Mouse (Mus musculus) embryonic facial prominence, embryonic 14.5 days (tissue): ENCODE results near the gene Casp3. TPM values are rescaled to one million over a fixed set of nuclear protein-coding genes. Genes with fewer than 3 reads are reported as not detected.

Experiments
- ATAC-seq: fragments of 200-750 bp; cut with Nextera tagmentation; 2 replicates; pipeline ENCODE4 v1.8.0; 2017; ENCODE audit warnings: low read depth, moderate number of reproducible peaks, moderate TSS enrichment
- DNase-seq: peaks from one replicate; pipeline ENCODE4 v3.0.0-alpha.2; 2015; ENCODE audit warnings: low spot score
- H3K27ac ChIP-seq: fragments of 300-500 bp; sonication (generic); replicated peaks from 2 replicates; pipeline ENCODE4 v1.5.1; 2014; ENCODE audit warnings: low read depth, mild to moderate bottlenecking, low read length, moderate library complexity
- H3K27me3 ChIP-seq: fragments of 300-500 bp; sonication (generic); replicated peaks from 2 replicates; pipeline ENCODE4 v1.6.1; 2014; ENCODE audit warnings: low read length; ENCODE audit not compliant: control insufficient read depth, insufficient read depth
- H3K36me3 ChIP-seq: fragments of 300-500 bp; sonication (generic); 2 replicates; pipeline ENCODE4 v1.6.1; 2014; ENCODE audit warnings: low read length, mixed read lengths; ENCODE audit not compliant: control insufficient read depth, insufficient read depth
- H3K4me1 ChIP-seq: fragments of 300-500 bp; sonication (generic); 2 replicates; pipeline ENCODE4 v1.6.1; 2014; ENCODE audit warnings: antibody characterized with exemption, low read length; ENCODE audit not compliant: control insufficient read depth, insufficient read depth
- H3K4me2 ChIP-seq: fragments of 300-500 bp; sonication (generic); 2 replicates; pipeline ENCODE4 v1.6.1; 2014; ENCODE audit warnings: low read depth, mild to moderate bottlenecking, low read length, moderate library complexity, mixed read lengths
- H3K4me3 ChIP-seq: fragments of 300-500 bp; sonication (generic); 2 replicates; pipeline ENCODE4 v1.5.1; 2014; ENCODE audit warnings: low read depth, mild to moderate bottlenecking, low read length
- H3K9ac ChIP-seq: fragments of 300-500 bp; sonication (generic); 2 replicates; pipeline ENCODE4 v1.6.1; 2014; ENCODE audit warnings: low read depth, mild to moderate bottlenecking, low read length, moderate library complexity, mixed read lengths
- H3K9me3 ChIP-seq: fragments of 300-500 bp; sonication (generic); 2 replicates; pipeline ENCODE4 v1.6.1; 2016; ENCODE audit warnings: low read length; ENCODE audit not compliant: control insufficient read depth
- WGBS: fragments of 180-500 bp; shearing (Covaris S2); extraction: QIAGEN DNeasy Blood & Tissue Kit; methylation state at CpG from one replicate; pipeline ENCODE4 v1.1.7; 2014; 5-methylcytosine and 5-hydroxymethylcytosine counted together
- polyA plus RNA-seq: library from polyadenylated mRNA; unstranded; fragments of >200 nt; fragmentation: Nextera tagmentation; extraction: Ambion mirVana; gene quantifications from 2 replicates; pipeline ENCODE4 v1.2.1, GENCODE M21; 2014

Gene Casp3
- polyA plus RNA-seq, 1 experiment from 2014 or later, result 79.2 TPM

DNA sequence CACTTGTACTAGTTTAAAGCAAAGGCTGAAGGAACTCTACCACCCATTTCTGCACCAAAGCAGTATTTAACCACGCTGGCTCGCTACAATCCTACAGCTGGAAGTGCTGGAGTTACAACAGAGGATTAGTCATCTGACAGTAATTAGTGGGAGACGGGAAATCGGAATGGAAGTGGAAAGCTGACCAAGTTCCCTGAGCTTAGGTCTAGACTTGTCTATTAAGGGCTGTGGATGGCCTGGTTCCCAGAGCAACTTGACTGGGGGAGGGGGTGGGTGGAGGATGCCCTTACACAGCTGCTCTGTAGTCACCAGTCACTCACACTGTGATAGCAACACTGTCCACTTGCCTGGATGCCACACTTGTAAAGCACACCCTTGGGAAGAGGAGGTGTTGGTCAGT, 3.7 kb upstream of the Casp3 start:
- peak overlapping the region; percentile 75 for H3K27ac ChIP-seq
- peak; percentile 82 for DNase-seq
- no peak overlapping the region for H3K4me3 ChIP-seq
- 19% methylated on average over 4 of the region's 4 CpGs for WGBS
- ATAC-seq, result peak; percentile 9; the same call in 1 of the 2 replicates
- peaks cover 12% of the 10 kb centered on the region for H3K4me1 ChIP-seq
- no peaks in the 10 kb centered on the region for H3K27me3 ChIP-seq
- peak overlapping the region; percentile 20; the same call in 1 of the 2 replicates for H3K4me2 ChIP-seq
- H3K36me3 ChIP-seq, result 0 out of 2 replicates have a peak, but pooled peaks cover 6% of the 10 kb centered on the region
- no peak overlapping the region; the same call in 1 of the 2 replicates for H3K9ac ChIP-seq
- no peaks in the 10 kb centered on the region for H3K9me3 ChIP-seq

DNA sequence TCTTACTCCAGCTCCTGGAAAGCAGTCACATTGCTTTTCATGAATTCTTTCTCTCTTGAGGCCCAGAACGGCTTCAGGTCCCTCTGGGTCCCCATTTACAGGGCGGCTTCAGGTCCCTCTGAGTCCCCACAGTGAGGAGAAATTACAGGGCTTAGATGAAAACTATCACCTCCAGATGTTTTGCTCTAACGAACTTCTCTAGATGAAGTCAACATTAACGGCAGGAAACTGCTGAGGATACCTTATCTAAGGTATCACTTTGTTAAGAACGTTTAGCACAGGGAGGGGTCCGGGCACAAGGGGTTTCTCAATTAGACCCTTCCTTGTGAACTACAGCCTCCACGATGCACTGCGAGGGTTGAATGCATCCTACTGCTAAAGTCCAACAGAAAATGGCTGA, 1.2 kb upstream of the Casp3 start:
- WGBS, result 78% methylated on average over 8 of the region's 8 CpGs
- H3K4me3 ChIP-seq, result no peak overlapping the region; the same call in 1 of the 2 replicates
- ATAC-seq (no peak), DNase-seq (no peak)
- H3K27ac ChIP-seq, result no peak overlapping the region
- H3K27me3 ChIP-seq, result no peaks in the 10 kb centered on the region
- no peaks in the 10 kb centered on the region for H3K36me3 ChIP-seq
- no peaks in the 10 kb centered on the region for H3K9me3 ChIP-seq
- peak overlapping the region; percentile 68 for H3K4me2 ChIP-seq
- peaks cover 19% of the 10 kb centered on the region for H3K4me1 ChIP-seq
- H3K9ac ChIP-seq, result no peak overlapping the region

DNA sequence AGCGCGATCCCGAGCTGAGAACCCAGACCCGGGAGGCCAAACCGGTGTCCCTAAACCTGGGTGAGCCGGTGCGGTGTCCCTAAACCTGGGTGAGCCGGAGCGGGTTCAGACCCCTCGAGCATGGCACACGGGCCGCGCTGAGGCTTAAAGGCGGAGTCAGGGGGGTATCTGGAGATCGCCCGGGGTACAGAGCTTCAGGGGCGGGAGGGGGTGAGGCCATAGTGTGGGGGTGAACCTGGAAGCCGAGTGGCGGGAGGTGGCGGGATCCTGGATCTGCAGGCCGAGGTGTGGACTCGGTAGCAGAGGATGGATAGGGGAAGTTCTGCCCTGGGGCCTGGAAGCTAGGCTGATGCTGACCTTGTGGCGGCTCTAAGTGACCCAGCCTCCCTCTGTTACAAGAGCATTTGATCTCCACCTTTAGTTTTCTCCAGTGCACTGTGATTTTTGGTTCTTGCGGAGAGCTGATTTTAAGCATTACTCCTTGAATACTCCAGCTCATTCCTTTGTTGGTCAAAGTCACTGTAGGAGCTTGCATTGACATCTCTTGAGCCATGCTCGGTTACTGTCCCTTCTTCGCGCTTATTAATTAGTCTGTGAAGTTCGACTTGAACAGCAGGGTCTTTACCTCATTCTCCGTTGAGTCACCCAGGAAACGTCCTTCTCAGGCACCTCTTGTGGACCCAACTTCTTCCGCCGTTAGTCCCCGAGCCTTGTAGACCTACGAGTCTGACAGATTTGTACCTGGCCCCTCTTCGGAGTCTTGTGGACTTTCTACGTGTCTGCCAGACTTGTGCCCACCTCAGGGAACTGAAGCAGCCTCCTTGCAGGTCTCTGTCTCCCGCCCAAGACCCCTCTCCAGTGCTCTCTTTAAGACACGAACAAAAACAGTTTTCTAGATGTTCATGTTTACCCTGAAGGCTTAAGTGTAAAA, 864 bp downstream of the Casp3 start:
- H3K4me2 ChIP-seq, result peak overlapping the region; percentile 68
- ATAC-seq (no peak; the same call in 1 of the 2 replicates), DNase-seq (peak; percentile 22)
- peak overlapping the region; percentile 92 for H3K9ac ChIP-seq
- no peaks in the 10 kb centered on the region for H3K36me3 ChIP-seq
- WGBS, result under 1% methylated on average over 25 of the region's 38 CpGs
- H3K4me3 ChIP-seq, result peak overlapping the region; percentile 69
- H3K27me3 ChIP-seq, result no peaks in the 10 kb centered on the region
- peaks cover 16% of the 10 kb centered on the region for H3K4me1 ChIP-seq
- H3K27ac ChIP-seq, result peak overlapping the region; percentile 94
- no peaks in the 10 kb centered on the region for H3K9me3 ChIP-seq

DNA sequence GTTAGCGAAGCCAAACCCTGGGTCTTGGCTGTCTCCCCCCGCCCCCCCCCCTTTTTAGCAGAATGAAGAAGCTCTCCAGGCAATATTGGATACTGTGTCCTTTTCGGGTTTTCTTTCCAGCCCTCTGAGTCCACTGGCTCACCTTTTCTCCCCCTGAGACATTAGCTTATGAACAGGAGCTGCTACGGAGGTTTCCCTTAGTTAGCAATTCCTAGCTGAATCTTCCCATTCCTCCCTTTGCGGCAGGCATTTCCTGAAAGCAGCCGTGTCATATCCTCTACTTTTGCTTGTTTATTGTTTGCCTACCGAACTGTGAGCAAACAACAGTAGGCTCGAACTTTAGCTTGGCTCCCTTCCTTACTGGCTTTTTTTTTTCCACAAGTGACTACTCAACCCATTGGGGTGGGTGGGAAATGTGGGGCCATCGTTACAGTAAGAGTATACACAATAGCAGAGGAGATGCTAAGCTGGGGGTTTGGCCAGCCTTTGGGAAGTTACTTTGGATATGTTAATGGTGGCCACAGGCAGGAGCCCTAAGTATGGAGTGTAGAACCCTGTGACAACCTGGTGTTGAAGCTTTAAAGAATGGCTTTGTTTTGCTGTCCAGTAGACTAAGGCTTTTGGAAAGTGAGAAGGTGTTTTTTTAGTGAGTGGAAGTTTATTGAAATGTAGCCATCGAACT, 1.7 kb downstream of the Casp3 start:
- no peaks in the 10 kb centered on the region for H3K9me3 ChIP-seq
- ATAC-seq, result no peak
- peaks cover 8% of the 10 kb centered on the region for H3K4me1 ChIP-seq
- no peak overlapping the region for H3K27ac ChIP-seq
- H3K36me3 ChIP-seq, result no peaks in the 10 kb centered on the region
- H3K4me2 ChIP-seq, result peak overlapping the region; percentile 68
- peak overlapping the region; percentile 92 for H3K9ac ChIP-seq
- H3K27me3 ChIP-seq, result no peaks in the 10 kb centered on the region
- WGBS, result 2% methylated on average over 10 of the region's 10 CpGs
- DNase-seq, result peak; percentile 26
- H3K4me3 ChIP-seq, result peak overlapping the region; percentile 69

DNA sequence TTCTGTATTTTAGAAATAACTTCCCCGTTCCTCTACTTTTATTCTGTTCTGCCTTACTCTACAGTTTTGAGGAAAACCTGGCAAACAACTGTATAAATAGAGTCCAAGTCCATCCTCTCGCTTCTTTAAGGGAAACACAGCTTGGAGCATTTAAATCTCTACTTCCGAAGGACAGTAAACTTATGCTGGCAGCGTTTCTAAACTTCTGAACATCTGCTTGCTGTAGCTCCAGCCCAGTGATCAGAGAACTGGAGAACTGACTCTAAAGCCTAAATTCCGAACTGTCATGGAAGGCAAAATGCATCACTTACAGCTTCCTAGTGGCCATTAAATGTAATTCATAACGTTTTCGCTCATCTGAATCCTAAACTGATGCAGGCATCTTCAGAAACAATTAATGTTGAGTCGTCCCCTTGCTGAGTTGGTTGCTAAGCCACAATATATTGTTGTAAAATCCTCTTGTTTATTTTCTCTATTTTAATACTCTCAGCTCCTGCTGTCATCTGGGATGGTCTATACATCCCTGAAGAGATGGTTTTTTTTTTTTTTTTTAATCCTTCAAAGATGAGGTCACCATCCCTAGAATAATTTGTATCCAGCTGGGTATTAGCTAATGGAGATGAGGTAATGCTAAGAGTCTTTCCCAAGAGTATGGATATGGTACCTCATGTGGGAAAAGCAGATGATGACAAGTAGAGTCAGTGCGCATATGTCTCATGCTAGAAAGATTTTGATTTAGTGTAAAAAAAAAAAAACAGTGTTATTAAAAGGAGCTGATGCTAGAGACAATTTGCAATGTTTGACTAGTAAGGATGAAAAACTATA, 5.6 kb downstream of the Casp3 start:
- WGBS, result 56% methylated on average over 9 of the region's 9 CpGs
- DNase-seq, result peak; percentile 80

DNA sequence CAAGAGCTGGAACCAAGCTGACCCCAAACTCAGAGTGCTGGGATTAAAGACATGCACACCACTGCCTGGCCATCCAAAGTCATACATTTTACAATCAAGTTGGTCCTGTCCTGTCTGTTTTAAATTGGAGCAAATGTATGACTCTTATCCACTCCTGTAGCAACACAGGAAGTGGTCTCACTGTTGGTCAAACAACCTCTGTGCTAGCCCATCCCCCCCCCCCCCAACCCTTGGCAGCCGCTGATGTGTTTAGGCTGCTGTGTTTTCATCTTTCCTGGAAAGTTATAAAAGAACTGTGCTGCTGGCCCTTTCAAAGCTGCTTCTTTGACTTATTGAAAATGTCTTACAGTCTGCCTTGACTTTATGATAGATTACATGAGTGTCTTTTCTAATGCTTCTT, 8.1 kb downstream of the Casp3 start:
- Histone ChIP-seq H3K36me3 (peaks cover 6% of the 10 kb centered on the region; the same call in 1 of the 2 replicates), H3K9me3 (no peaks in the 10 kb centered on the region), H3K4me3 (no peak overlapping the region), H3K27ac (no peak overlapping the region), H3K4me2 (no peak overlapping the region), H3K9ac (no peak overlapping the region), H3K27me3 (no peaks in the 10 kb centered on the region), H3K4me1 (0 out of 2 replicates have a peak, but pooled peaks cover 3% of the 10 kb centered on the region)
- ATAC-seq (no peak), DNase-seq (no peak)
- 88% methylated on average over 1 of the region's 1 CpGs for WGBS

More for the DNA sequence above, 5.6 kb downstream of the Casp3 start:
- Histone ChIP-seq H3K4me1 (peaks cover 10% of the 10 kb centered on the region), H3K4me2 (no peak overlapping the region), H3K9me3 (no peaks in the 10 kb centered on the region), H3K36me3 (no peaks in the 10 kb centered on the region), H3K9ac (no peak overlapping the region), H3K27ac (no peak overlapping the region), H3K4me3 (no peak overlapping the region), H3K27me3 (no peaks in the 10 kb centered on the region)
- ATAC-seq, result peak; percentile 78

DNA sequence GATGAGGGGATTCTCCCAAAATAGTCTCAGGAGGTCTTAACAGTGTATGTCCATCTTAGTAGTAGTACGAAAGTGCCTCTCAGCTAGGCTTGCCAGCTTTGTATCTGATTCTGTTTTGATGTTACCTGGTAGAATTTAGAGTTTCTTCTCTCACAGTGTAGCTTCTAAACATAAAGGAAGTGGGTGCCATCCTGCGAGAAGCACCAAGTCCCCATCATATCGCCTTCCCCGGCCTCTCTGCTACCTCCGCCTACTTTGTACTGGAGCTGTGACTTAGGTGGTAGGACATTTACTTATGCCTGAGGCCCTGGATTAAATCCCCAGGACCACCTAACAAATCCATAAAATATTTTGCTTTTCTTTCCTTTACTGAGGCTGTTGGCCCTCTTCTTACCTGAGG, 9.6 kb downstream of the Casp3 start:
- no peak for DNase-seq
- no peaks in the 10 kb centered on the region for H3K9me3 ChIP-seq
- H3K27ac ChIP-seq, result no peak overlapping the region
- no peak overlapping the region for H3K4me3 ChIP-seq
- ATAC-seq, result no peak
- peaks cover 9% of the 10 kb centered on the region; the same call in 1 of the 2 replicates for H3K36me3 ChIP-seq
- H3K4me2 ChIP-seq, result no peak overlapping the region
- H3K4me1 ChIP-seq, result 0 out of 2 replicates have a peak, but pooled peaks cover 3% of the 10 kb centered on the region
- H3K9ac ChIP-seq, result no peak overlapping the region
- 95% methylated on average over 5 of the region's 5 CpGs for WGBS
- H3K27me3 ChIP-seq, result no peaks in the 10 kb centered on the region

DNA sequence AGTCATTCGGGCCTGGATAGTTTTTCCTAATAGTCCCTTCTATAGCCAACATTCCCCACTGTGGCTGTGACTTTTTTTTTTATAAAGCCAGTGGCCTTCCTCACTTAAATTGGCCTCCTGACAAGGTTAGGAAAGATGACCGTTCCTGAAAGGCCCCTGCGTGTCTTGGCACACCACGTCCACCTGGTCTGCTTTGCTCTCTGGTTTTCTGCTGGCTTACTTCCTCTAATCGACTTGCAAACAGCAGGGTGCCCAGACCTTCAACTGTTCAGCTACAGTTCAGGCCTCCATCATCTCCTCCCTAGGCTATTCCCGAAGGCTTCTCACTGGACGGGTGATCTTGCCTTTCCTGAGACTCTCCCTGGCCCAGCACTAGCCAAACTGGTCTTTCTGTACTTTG, 10.8 kb downstream of the Casp3 start:
- H3K9me3 ChIP-seq, result no peaks in the 10 kb centered on the region
- H3K4me3 ChIP-seq, result no peak overlapping the region
- no peak overlapping the region for H3K4me2 ChIP-seq
- ATAC-seq (no peak), DNase-seq (no peak)
- no peak overlapping the region for H3K9ac ChIP-seq
- 0 out of 2 replicates have a peak, but pooled peaks cover 3% of the 10 kb centered on the region for H3K4me1 ChIP-seq
- H3K27me3 ChIP-seq, result no peaks in the 10 kb centered on the region
- peaks cover 21% of the 10 kb centered on the region for H3K36me3 ChIP-seq
- 68% methylated on average over 7 of the region's 7 CpGs for WGBS
- no peak overlapping the region for H3K27ac ChIP-seq
